Mouse (Mus musculus) heart, postnatal 10 days (tissue): ENCODE data around the gene Gm11213. TPM values are rescaled to one million over a fixed set of nuclear protein-coding genes. Genes with fewer than 3 reads are reported as not detected.
A peak's percentile ranks its signal among the peaks of the same experiment; 100 is the strongest.

Experiments
- DNase-seq, 2 experiments: peaks; one replicate each; pipeline ENCODE4 v3.0.0; 2021
- intact Hi-C: fragments of 180-260 bp; cut with DNase I; formaldehyde crosslinking; loops from one replicate; pipeline ENCODE4 v1.15.1; 2025
- total RNA-seq, 2 experiments: library from RNA; stranded (reverse); gene quantifications; 2 replicates each; pipeline ENCODE4 v1.2.3; 2021

The Gm11213 gene
- total RNA-seq, 2 experiments from 2014 or later = not detected

GRCm38 (mm10) chr4:63582580-63582979 lies 22.5 kb downstream of the Gm11213 start:
- no peak for DNase-seq
- intact Hi-C loops = no loop called here

- intact Hi-C loops = no loop called here
- no peak for DNase-seq
Measured at GRCm38 (mm10) chr4:63580078-63580477, 25.0 kb downstream of the Gm11213 start.

- intact Hi-C loops = no loop called here
- no peak for DNase-seq
Measured at GRCm38 (mm10) chr4:63579649-63580048, 25.4 kb downstream of the Gm11213 start.

GRCm38 (mm10) chr4:63572621-63573020 lies 32.4 kb downstream of the Gm11213 start:
- intact Hi-C loops = no loop called here
- DNase-seq = no peak

GRCm38 (mm10) chr4:63570208-63570781 lies 34.8 kb downstream of the Gm11213 start:
- intact Hi-C loops = no loop called here

GRCm38 (mm10) chr4:63569322-63569721 lies 35.7 kb downstream of the Gm11213 start:
- no peak for DNase-seq
- intact Hi-C loops = no loop called here

More at GRCm38 (mm10) chr4:63570208-63570781, 34.8 kb downstream of the Gm11213 start:
- no peak for DNase-seq

- DNase-seq = no peak
- intact Hi-C loops = no loop called here
Measured at GRCm38 (mm10) chr4:63567712-63568390, 37.2 kb downstream of the Gm11213 start.

GRCm38 (mm10) chr4:63562742-63563141 lies 42.3 kb downstream of the Gm11213 start:
- intact Hi-C loops = no loop called here
- DNase-seq = no peak

- intact Hi-C loops = no loop called here
- no peak for DNase-seq
Measured at GRCm38 (mm10) chr4:63561861-63562675, 43.0 kb downstream of the Gm11213 start.

GRCm38 (mm10) chr4:63560079-63560478 lies 45.0 kb downstream of the Gm11213 start:
- peak; percentile 41 to 42 for DNase-seq
- intact Hi-C loops = no loop called here

GRCm38 (mm10) chr4:63559127-63559697 lies 45.8 kb downstream of the Gm11213 start:
- intact Hi-C loops = loop anchor here (5.0 kb wide), 2 partner anchors 52 to 137 kb away; no protein-coding TSS in a partner anchor
- no peak for DNase-seq

- DNase-seq = peak; percentile 87 to 88
- intact Hi-C loops = loop anchor here (5.0 kb wide), 2 partner anchors 51 to 136 kb away; no protein-coding TSS in a partner anchor
Measured at GRCm38 (mm10) chr4:63558407-63559081, 46.5 kb downstream of the Gm11213 start, which contains the start of gene Tmem268. TSS of gene Tmem268 (plus strand) at chr4:63558781.

- DNase-seq = peak in 1 of 2 experiments; percentile 22
- intact Hi-C loops = loop anchor here (5.0 kb wide), 2 partner anchors 50 to 135 kb away; no protein-coding TSS in a partner anchor
Measured at GRCm38 (mm10) chr4:63557124-63558059, 47.7 kb downstream of the Gm11213 start.

- no peak for DNase-seq
- intact Hi-C loops = loop anchor here (5.0 kb wide), 2 partner anchors 49 to 134 kb away; no protein-coding TSS in a partner anchor
Measured at GRCm38 (mm10) chr4:63556665-63557064, 48.4 kb downstream of the Gm11213 start.

GRCm38 (mm10) chr4:63555111-63555510 lies 50.0 kb downstream of the Gm11213 start:
- DNase-seq = no peak
- intact Hi-C loops = loop anchor here (5.0 kb wide), 2 partner anchors 48 to 133 kb away; no protein-coding TSS in a partner anchor

GRCm38 (mm10) chr4:63554616-63555015 lies 50.4 kb downstream of the Gm11213 start:
- no peak for DNase-seq
- intact Hi-C loops = loop anchor here (5.0 kb wide), 2 partner anchors 47 to 132 kb away; no protein-coding TSS in a partner anchor

GRCm38 (mm10) chr4:63553789-63554576 lies 51.1 kb downstream of the Gm11213 start:
- intact Hi-C loops = no loop called here
- DNase-seq = no peak

- intact Hi-C loops = no loop called here
Measured at GRCm38 (mm10) chr4:63552865-63553264, 52.2 kb downstream of the Gm11213 start.

More at GRCm38 (mm10) chr4:63552865-63553264, 52.2 kb downstream of the Gm11213 start:
- no peak for DNase-seq
